Mouse (Mus musculus): ENCODE results near the gene Tlk2.

The Tlk2 gene

GRCm38 (mm10) chr11:105315296-105315695 is 136.7 kb downstream of the Tlk2 start:
- no peak for DNase-seq

DNA sequence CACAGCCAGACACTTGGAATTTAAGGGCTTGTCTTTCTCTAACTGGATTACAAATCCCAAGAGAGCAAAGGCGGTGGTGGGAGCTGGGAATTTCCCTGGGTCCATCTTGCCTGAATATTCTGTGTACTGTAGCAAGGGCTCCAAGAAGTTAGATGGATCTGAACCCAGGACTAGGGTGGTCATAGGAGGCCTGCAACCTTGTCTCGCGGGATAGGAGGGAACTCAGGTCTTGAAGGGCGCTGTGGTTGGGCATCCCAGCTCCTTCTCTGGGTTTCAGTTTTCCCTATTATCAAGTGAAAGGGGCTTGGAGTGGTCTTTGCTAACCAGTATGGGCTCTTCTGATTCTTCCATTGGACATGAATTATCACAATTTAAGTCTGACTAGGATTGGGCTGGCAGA is 137.5 kb downstream of the Tlk2 start:
- no peak for DNase-seq

DNA sequence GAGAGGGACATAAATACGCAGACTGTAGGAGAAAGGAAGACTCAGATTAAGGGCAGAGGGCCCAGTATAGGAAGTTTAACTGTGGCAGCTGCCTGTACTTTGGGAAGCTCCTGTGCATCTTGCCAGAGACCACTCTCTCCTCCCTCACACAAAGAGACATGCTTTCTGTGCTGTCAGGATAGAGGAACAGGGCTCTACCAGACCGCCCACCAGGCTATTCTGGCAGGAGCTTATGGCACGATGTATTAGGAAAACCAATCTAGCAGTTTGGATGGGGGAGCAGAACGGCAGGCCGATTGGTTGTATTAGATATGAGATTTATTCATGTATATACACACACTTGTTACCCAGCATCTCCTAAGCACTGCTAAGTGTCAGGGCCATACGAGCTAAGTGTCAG is 139.2 kb downstream of the Tlk2 start:
- DNase-seq: no peak

DNA sequence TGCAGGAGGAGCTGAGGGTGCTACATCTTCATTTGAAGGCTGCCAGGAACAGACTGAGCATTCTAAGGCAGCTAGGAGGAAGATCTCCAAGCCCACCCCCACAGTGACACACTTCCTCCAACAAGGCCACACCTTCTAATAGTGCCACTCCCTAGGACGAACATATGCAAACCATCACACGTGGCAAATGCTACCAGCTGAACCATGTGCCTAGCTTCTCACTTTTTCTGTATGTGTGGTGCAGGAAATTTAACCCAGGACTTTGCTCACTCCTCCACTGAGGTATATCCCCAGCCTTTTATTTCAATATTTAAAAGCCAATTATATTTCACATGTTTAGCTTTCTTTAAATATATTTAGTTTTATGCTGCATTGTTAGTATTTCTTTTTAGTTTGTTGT is 142.5 kb downstream of the Tlk2 start:
- no peak for DNase-seq

- no peak for DNase-seq
These were observed 144.9 kb downstream of the Tlk2 start for GRCm38 (mm10) chr11:105323530-105323929.

DNA sequence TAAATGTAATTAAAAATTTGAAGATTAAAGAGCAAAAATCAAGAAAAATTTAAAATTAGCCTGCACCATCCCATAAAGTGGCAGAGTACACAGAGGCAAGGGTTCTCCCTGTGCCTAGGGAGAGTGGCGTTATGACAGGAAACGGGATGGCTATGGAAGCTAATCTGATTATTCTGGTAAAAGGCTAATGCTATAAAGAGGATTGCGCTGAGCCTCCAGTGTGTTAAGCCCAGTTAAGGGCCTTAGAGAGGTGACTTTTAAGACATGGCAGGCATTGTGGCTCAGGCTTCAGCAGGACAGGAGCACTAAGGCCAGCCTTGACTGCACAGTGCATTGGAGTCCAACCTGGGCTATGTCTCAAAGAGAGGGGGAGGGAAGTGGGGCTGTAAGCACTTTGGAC is 148.5 kb downstream of the Tlk2 start:
- no peak for DNase-seq

GRCm38 (mm10) chr11:105329962-105330361 is 151.4 kb downstream of the Tlk2 start:
- no peak for DNase-seq

- no peak for DNase-seq
These were observed 152.5 kb downstream of the Tlk2 start for GRCm38 (mm10) chr11:105331129-105331528.

DNA sequence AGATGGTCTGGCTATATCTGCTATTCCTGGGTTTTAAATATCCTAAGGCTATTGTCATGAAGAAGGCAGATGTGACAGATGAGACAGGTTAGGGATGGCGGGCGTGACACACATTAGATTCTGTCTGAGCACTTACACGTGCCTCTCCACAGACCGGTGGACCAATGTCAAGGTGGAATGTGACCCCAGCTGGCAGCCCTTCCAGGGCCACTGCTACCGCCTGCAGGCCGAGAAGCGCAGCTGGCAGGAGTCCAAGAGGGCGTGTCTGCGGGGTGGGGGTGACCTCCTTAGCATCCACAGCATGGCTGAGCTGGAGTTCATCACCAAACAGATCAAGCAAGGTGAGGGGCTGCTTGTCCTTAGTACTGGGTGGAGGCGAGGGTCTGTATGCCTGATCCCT is 153.1 kb downstream of the Tlk2 start:
- DNase-seq: no peak

DNA sequence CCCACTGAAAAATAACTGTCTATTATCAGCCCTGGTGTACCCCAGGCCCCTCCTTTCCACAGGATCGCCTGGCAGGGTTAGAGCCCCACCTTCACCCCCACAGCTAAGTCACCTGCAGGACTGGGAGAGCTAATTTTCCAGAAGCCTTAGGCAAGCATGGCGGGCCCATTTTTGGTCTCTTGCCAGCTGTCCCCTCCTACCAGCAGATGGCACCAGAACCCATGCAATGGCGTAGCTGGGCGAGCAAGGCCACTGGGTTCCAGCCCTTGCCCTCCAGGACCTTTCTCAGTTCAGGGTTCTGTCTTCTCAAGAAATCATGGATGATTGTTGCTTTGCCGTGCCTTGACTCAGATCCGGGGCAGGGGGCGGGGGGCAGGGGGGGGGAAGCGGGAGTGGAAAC is 153.9 kb downstream of the Tlk2 start:
- peak; percentile 67 for DNase-seq

Data from right cerebral cortex, adult 18-20 months (tissue).